Mouse (Mus musculus): Measurements from ENCODE around the gene Agbl5. TPM values are rescaled to one million over a fixed set of nuclear protein-coding genes. Genes with fewer than 3 reads are reported as not detected.

Agbl5 gene
- polyA plus RNA-seq, 1 experiment from 2014 or later = 5.7 TPM

DNA sequence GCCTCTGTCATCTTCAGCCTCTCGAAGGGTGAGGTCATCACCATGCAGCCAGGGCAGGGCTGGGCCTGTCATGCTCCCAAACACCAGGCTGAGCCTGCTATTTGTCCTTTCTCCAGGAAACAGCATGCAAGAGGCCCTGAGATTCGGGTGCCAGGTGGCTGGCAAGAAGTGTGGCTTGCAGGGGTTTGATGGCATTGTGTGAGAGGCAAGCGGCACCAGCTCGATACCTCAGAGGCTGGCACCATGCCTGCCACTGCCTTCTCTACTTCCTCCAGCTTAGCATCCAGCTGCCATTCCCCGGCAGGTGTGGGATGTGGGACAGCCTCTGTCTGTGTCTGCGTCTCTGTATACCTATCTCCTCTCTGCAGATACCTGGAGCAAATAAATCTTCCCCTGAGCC is 42.4 kb downstream of the Agbl5 start:
- no peak overlapping the region for H3K4me2 ChIP-seq (ENCODE audit: low read depth, low read length)
- H3K4me1 ChIP-seq (ENCODE audit: control insufficient read depth, low read depth, low read length) = no peaks in the 10 kb centered on the region; the same call in 1 of the 2 replicates
- no peaks in the 10 kb centered on the region for H3K27me3 ChIP-seq (ENCODE audit: control insufficient read depth, insufficient read depth, low read depth, low read length)
- ATAC-seq (ENCODE audit: low read depth) = no peak
- no peaks in the 10 kb centered on the region for H3K36me3 ChIP-seq (ENCODE audit: control insufficient read depth, insufficient read depth)
- no peak overlapping the region for H3K27ac ChIP-seq (ENCODE audit: low read length)
- 69% methylated on average over 6 of the region's 6 CpGs for WGBS (ENCODE audit: insufficient replicate concordance)
- no peak overlapping the region for H3K4me3 ChIP-seq (ENCODE audit: low read depth, low read length)
- H3K9ac ChIP-seq (ENCODE audit: low read depth, low read length) = no peak overlapping the region
- H3K9me3 ChIP-seq (replicated peaks; ENCODE audit: control insufficient read depth, low read length) = no peaks in the 10 kb centered on the region

DNA sequence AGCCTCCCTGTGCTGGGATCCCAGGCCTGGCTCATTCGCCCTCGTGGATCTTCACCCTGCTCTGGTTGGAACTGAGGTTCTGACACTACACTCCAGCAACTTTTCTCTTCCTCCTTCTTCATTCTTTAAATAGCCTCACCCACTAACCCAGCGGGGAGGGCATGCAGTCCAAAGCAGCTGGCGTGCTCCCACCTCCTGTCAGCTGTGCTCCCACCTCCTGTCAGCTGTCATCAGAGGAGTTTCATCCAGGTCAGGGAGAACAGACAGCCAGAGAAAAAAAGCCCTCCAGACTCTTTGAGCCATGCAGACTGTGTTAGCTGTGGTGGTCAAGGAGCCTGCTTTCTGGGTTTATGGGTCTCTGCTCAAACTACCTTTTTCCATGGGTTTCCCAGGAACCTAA is 42.9 kb downstream of the Agbl5 start:
- H3K36me3 ChIP-seq (ENCODE audit: control insufficient read depth, insufficient read depth) = no peaks in the 10 kb centered on the region
- 70% methylated on average over 4 of the region's 4 CpGs for WGBS (ENCODE audit: insufficient replicate concordance)
- H3K27me3 ChIP-seq (ENCODE audit: control insufficient read depth, insufficient read depth, low read depth, low read length) = no peaks in the 10 kb centered on the region
- no peak overlapping the region for H3K4me3 ChIP-seq (ENCODE audit: low read depth, low read length)
- H3K9ac ChIP-seq (ENCODE audit: low read depth, low read length) = no peak overlapping the region
- no peak overlapping the region for H3K27ac ChIP-seq (ENCODE audit: low read length)
- H3K4me2 ChIP-seq (ENCODE audit: low read depth, low read length) = no peak overlapping the region
- no peaks in the 10 kb centered on the region for H3K9me3 ChIP-seq (replicated peaks; ENCODE audit: control insufficient read depth, low read length)
- no peaks in the 10 kb centered on the region; the same call in 1 of the 2 replicates for H3K4me1 ChIP-seq (ENCODE audit: control insufficient read depth, low read depth, low read length)
- no peak for ATAC-seq (ENCODE audit: low read depth)

DNA sequence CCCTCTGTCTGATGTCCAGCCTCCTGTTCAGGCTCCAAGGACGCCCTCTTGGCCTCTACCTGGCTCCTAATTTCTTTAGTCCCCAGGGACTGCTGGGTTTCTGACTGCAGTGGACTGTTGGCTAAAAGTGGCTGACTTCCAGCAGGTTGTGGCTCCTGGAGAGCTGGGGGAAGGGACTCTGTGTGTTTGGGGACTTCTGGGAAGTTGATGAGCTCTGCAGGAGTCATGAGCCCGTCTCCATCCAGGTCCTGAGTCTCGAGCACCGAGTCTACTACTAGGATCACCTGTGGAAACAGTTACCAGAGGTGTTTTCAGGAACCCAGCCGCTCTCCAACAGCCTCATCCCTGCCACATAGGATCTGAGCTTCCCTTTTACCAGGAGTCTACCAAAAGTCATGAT is 45.2 kb downstream of the Agbl5 start:
- no peak for ATAC-seq (ENCODE audit: low read depth)
- no peaks in the 10 kb centered on the region for H3K36me3 ChIP-seq (ENCODE audit: control insufficient read depth, insufficient read depth)
- WGBS (ENCODE audit: insufficient replicate concordance) = 55% methylated on average over 5 of the region's 5 CpGs
- no peak overlapping the region for H3K4me3 ChIP-seq (ENCODE audit: low read depth, low read length)
- H3K9ac ChIP-seq (ENCODE audit: low read depth, low read length) = no peak overlapping the region
- H3K27ac ChIP-seq (ENCODE audit: low read length) = no peak overlapping the region
- no peaks in the 10 kb centered on the region for H3K27me3 ChIP-seq (ENCODE audit: control insufficient read depth, insufficient read depth, low read depth, low read length)
- H3K4me2 ChIP-seq (ENCODE audit: low read depth, low read length) = no peak overlapping the region
- no peaks in the 10 kb centered on the region for H3K9me3 ChIP-seq (replicated peaks; ENCODE audit: control insufficient read depth, low read length)
- H3K4me1 ChIP-seq (ENCODE audit: control insufficient read depth, low read depth, low read length) = no peaks in the 10 kb centered on the region

DNA sequence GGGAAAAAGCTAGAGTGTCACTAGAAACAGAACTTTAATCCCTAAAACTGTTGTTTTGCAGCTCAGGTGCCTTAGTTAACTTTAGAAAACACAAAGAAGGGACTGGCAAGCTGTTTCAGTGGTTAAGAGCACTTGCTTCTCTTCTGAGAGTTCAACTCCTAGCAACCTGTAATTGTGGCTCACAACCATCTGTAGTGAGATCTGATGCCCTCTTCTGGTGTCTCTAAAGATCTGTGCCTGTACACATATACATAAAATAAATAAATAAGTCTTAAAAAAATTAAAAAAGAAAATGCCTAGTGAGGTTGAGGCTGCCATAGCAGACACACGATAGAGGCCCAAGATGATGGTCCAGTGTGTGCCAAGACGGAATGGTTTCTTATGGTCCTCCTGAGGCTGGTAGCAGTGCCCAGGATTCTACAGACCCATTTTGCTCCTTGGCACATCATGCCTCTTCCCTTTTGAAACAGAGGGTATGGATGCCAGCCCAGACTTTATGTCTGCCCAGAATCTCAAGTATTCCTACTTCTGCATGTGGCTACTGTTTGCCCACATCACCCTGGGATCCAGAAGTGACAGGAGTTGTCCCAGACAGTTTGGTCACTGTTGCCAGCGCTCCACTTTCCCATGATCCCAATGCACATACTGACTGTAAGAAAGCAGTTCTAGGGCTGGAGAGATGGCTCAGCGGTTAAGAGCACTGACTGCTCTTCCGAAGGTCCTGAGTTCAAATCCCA is 46.4 kb downstream of the Agbl5 start:
- Histone ChIP-seq H3K9me3 (replicated peaks; ENCODE audit: control insufficient read depth, low read length) (no peaks in the 10 kb centered on the region), H3K4me1 (ENCODE audit: control insufficient read depth, low read depth, low read length) (no peaks in the 10 kb centered on the region), H3K9ac (ENCODE audit: low read depth, low read length) (no peak overlapping the region), H3K4me2 (ENCODE audit: low read depth, low read length) (no peak overlapping the region), H3K36me3 (ENCODE audit: control insufficient read depth, insufficient read depth) (no peaks in the 10 kb centered on the region), H3K27me3 (ENCODE audit: control insufficient read depth, insufficient read depth, low read depth, low read length) (no peaks in the 10 kb centered on the region), H3K27ac (ENCODE audit: low read length) (no peak overlapping the region), H3K4me3 (ENCODE audit: low read depth, low read length) (no peak overlapping the region)
- no peak for ATAC-seq (ENCODE audit: low read depth)
- 79% methylated on average over 5 of the region's 5 CpGs for WGBS (ENCODE audit: insufficient replicate concordance)

GRCm38 (mm10) chr5:30943004-30943403 is 54.5 kb downstream of the Agbl5 start:
- no peak for ATAC-seq (ENCODE audit: low read depth)
- Histone ChIP-seq H3K4me1 (ENCODE audit: control insufficient read depth, low read depth, low read length) (peaks cover 3% of the 10 kb centered on the region; the same call in 1 of the 2 replicates), H3K27ac (ENCODE audit: low read length) (no peak overlapping the region), H3K9me3 (replicated peaks; ENCODE audit: control insufficient read depth, low read length) (no peaks in the 10 kb centered on the region), H3K4me2 (ENCODE audit: low read depth, low read length) (no peak overlapping the region), H3K9ac (ENCODE audit: low read depth, low read length) (no peak overlapping the region), H3K36me3 (ENCODE audit: control insufficient read depth, insufficient read depth) (no peaks in the 10 kb centered on the region), H3K27me3 (ENCODE audit: control insufficient read depth, insufficient read depth, low read depth, low read length) (peaks cover 15% of the 10 kb centered on the region), H3K4me3 (ENCODE audit: low read depth, low read length) (no peak overlapping the region)
- 81% methylated on average over 2 of the region's 2 CpGs for WGBS (ENCODE audit: insufficient replicate concordance)

DNA sequence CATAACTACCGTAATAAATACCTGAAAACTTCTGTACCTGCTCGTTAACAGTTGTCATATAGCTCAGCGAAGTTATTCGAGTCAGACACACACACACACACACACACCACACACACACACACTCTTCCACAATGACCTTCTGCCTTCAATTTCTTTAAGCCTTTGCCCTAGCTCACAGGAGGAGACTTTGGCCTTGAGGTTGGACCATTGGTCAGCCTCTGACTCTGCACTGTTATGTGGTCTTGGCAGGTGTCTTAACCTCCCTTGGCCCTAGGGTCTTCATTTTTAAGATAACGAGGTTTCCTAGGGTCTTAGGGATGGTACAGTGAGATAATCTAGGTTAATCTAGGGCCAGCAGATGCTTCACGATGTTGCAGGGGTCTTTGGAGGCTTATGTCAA is 55.9 kb downstream of the Agbl5 start:
- Histone ChIP-seq H3K9ac (ENCODE audit: low read depth, low read length) (no peak overlapping the region), H3K4me3 (ENCODE audit: low read depth, low read length) (no peak overlapping the region), H3K36me3 (ENCODE audit: control insufficient read depth, insufficient read depth) (no peaks in the 10 kb centered on the region), H3K9me3 (replicated peaks; ENCODE audit: control insufficient read depth, low read length) (no peaks in the 10 kb centered on the region), H3K4me2 (ENCODE audit: low read depth, low read length) (no peak overlapping the region), H3K4me1 (ENCODE audit: control insufficient read depth, low read depth, low read length) (peaks cover 9% of the 10 kb centered on the region), H3K27ac (ENCODE audit: low read length) (no peak overlapping the region), H3K27me3 (ENCODE audit: control insufficient read depth, insufficient read depth, low read depth, low read length) (peaks cover 15% of the 10 kb centered on the region)
- no peak for ATAC-seq (ENCODE audit: low read depth)
- 61% methylated on average over 6 of the region's 6 CpGs for WGBS (ENCODE audit: insufficient replicate concordance)

- WGBS (ENCODE audit: insufficient replicate concordance) = 9% methylated on average over 44 of the region's 44 CpGs
- H3K36me3 ChIP-seq (ENCODE audit: control insufficient read depth, insufficient read depth) = no peaks in the 10 kb centered on the region
- H3K4me3 ChIP-seq (ENCODE audit: low read depth, low read length) = peak within 1 kb of the TSS; percentile 51
- H3K4me1 ChIP-seq (ENCODE audit: control insufficient read depth, low read depth, low read length) = peaks cover 12% of the 10 kb centered on the region
- H3K4me2 ChIP-seq (ENCODE audit: low read depth, low read length) = peak within 1 kb of the TSS; percentile 59
- H3K27me3 ChIP-seq (ENCODE audit: control insufficient read depth, insufficient read depth, low read depth, low read length) = peaks cover 15% of the 10 kb centered on the region
- no peak within 1 kb of the TSS for H3K27ac ChIP-seq (ENCODE audit: low read length)
- no peaks in the 10 kb centered on the region for H3K9me3 ChIP-seq (replicated peaks; ENCODE audit: control insufficient read depth, low read length)
- H3K9ac ChIP-seq (ENCODE audit: low read depth, low read length) = peak within 1 kb of the TSS; percentile 37; the same call in 1 of the 2 replicates
- ATAC-seq (ENCODE audit: low read depth) = peak; percentile 50
Measured at GRCm38 (mm10) chr5:30944956-30945781, 56.7 kb downstream of the Agbl5 start, which contains the start of gene Cgref1. Cgref1 (minus strand) TSS chr5:30945591.

- Histone ChIP-seq H3K4me1 (ENCODE audit: control insufficient read depth, low read depth, low read length) (peaks cover 15% of the 10 kb centered on the region), H3K4me3 (ENCODE audit: low read depth, low read length) (no peak overlapping the region), H3K27me3 (ENCODE audit: control insufficient read depth, insufficient read depth, low read depth, low read length) (peaks cover 15% of the 10 kb centered on the region), H3K27ac (ENCODE audit: low read length) (no peak overlapping the region), H3K4me2 (ENCODE audit: low read depth, low read length) (no peak overlapping the region), H3K9me3 (replicated peaks; ENCODE audit: control insufficient read depth, low read length) (no peaks in the 10 kb centered on the region), H3K36me3 (ENCODE audit: control insufficient read depth, insufficient read depth) (no peaks in the 10 kb centered on the region; the same call in none of the 2 replicates), H3K9ac (ENCODE audit: low read depth, low read length) (no peak overlapping the region)
- no peak for ATAC-seq (ENCODE audit: low read depth)
- 52% methylated on average over 5 of the region's 5 CpGs for WGBS (ENCODE audit: insufficient replicate concordance)
Measured at GRCm38 (mm10) chr5:30948620-30949019, 60.1 kb downstream of the Agbl5 start.

Measured in liver, embryonic 16.5 days (tissue).